Mouse (Mus musculus) hindbrain, postnatal 0 days (tissue): ENCODE data around the gene Mmp28. TPM values are rescaled to one million over a fixed set of nuclear protein-coding genes. Genes with fewer than 3 reads are reported as not detected.

Experiments used
- ATAC-seq: fragments of 200-750 bp; cut with Nextera tagmentation; 2 replicates; pipeline ENCODE4 v1.8.0; 2017; ENCODE audit warnings: mild to moderate bottlenecking, moderate TSS enrichment, moderate library complexity
- DNase-seq: peaks from one replicate; pipeline ENCODE4 v3.0.0-alpha.2; 2015; ENCODE audit warnings: low spot score
- H3K27ac ChIP-seq: fragments of 300-500 bp; sonication (generic); 2 replicates; pipeline ENCODE4 v1.5.1; 2014; ENCODE audit warnings: mild to moderate bottlenecking
- H3K27me3 ChIP-seq: fragments of 300-500 bp; sonication (generic); 2 replicates; pipeline ENCODE4 v1.6.1; 2014; ENCODE audit warnings: low read length, mixed read lengths; ENCODE audit not compliant: insufficient read depth
- H3K36me3 ChIP-seq: fragments of 300-500 bp; sonication (generic); 2 replicates; pipeline ENCODE4 v1.6.1; 2014; ENCODE audit warnings: low read length, mixed read lengths; ENCODE audit not compliant: insufficient read depth
- H3K4me1 ChIP-seq: fragments of 300-500 bp; sonication (generic); 2 replicates; pipeline ENCODE4 v1.6.1; 2014; ENCODE audit warnings: antibody characterized with exemption, low read length, mixed read lengths; ENCODE audit not compliant: insufficient read depth
- H3K4me2 ChIP-seq: fragments of 300-500 bp; sonication (generic); 2 replicates; pipeline ENCODE4 v1.6.1; 2014; ENCODE audit warnings: low read depth, mild to moderate bottlenecking, low read length, moderate library complexity, mixed read lengths
- H3K4me3 ChIP-seq: fragments of 300-500 bp; sonication (generic); 2 replicates; pipeline ENCODE4 v1.5.1; 2014; ENCODE audit warnings: low read length
- H3K9ac ChIP-seq: fragments of 300-500 bp; sonication (generic); replicated peaks from 2 replicates; pipeline ENCODE4 v1.6.1; 2014; ENCODE audit warnings: mild to moderate bottlenecking, low read length, moderate library complexity, mixed read lengths
- H3K9me3 ChIP-seq: fragments of 300-500 bp; sonication (generic); 2 replicates; pipeline ENCODE4 v1.6.1; 2016; ENCODE audit warnings: low read length, mixed read lengths
- CTCF ChIP-seq: IDR thresholded peaks from 2 replicates; pipeline ENCODE4 v1.5.1; 2016; ENCODE audit warnings: antibody characterized with exemption, control low read depth, low read depth
- WGBS: fragments of 180-500 bp; shearing (Covaris S2); extraction: QIAGEN DNeasy Blood & Tissue Kit; methylation state at CpG from one replicate; pipeline ENCODE4 v1.1.7; 2014; 5-methylcytosine and 5-hydroxymethylcytosine counted together
- polyA plus RNA-seq: library from polyadenylated mRNA; unstranded; fragments of >200 nt; fragmentation: Nextera tagmentation; extraction: Ambion mirVana; gene quantifications from 2 replicates; pipeline ENCODE4 v1.2.1, GENCODE M21; 2015
- total RNA-seq: library from RNA; depleted of rRNA; stranded (reverse); fragments of >200 nt; gene quantifications from 2 replicates; pipeline ENCODE4 v1.2.3, GENCODE M21; 2014

Gene Mmp28
- total and polyA plus RNA-seq, 2 experiments from 2014 or later: 2.6 to 9.1 TPM

DNA sequence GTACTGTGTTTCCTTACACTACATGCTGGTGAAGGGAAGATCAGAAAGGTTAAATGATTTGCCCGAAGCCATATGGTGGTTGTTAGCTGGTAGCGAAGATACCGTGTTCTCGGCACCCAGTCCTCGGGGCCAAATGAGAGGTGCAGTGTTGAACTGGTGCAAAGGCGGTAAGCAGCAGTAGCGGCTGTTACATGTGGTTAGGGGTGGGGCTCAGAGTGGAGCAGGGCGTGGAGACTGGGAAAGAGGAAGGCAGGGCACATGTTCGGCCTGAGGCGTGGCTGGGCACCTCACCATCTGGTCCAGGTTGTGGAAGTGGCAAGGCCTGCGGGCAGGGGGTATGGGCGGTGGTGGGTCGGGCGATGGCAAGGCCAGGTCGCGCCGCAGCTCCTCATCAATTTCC, 35.9 kb downstream of the Mmp28 start:
- H3K4me2 ChIP-seq: peak overlapping the region; percentile 37
- 47% methylated on average over 17 of the region's 17 CpGs for WGBS
- no peaks in the 10 kb centered on the region for H3K4me1 ChIP-seq
- DNase-seq (no peak), ATAC-seq (no peak)
- no peak for TF ChIP-seq CTCF
- H3K36me3 ChIP-seq: no peaks in the 10 kb centered on the region
- H3K27me3 ChIP-seq: no peaks in the 10 kb centered on the region
- H3K9ac ChIP-seq: no peak overlapping the region
- H3K4me3 ChIP-seq: 0 out of 2 replicates have a peak overlapping the region, but pooled peaks have one; percentile 7
- no peaks in the 10 kb centered on the region for H3K9me3 ChIP-seq
- no peak overlapping the region for H3K27ac ChIP-seq

GRCm38 (mm10) chr11:83424681-83425080, 38.2 kb downstream of the Mmp28 start:
- Histone ChIP-seq H3K27me3 (no peaks in the 10 kb centered on the region; the same call in 1 of the 2 replicates), H3K36me3 (no peaks in the 10 kb centered on the region), H3K4me1 (no peaks in the 10 kb centered on the region), H3K9ac (no peak overlapping the region), H3K27ac (no peak overlapping the region), H3K9me3 (no peaks in the 10 kb centered on the region), H3K4me2 (no peak overlapping the region), H3K4me3 (no peak overlapping the region)
- peak; percentile 96 for TF ChIP-seq CTCF
- DNase-seq (peak; percentile 88), ATAC-seq (peak; percentile 73; the same call in 1 of the 2 replicates)
- 10% methylated on average over 8 of the region's 8 CpGs for WGBS

- Histone ChIP-seq H3K9me3 (no peaks in the 10 kb centered on the region), H3K9ac (no peak overlapping the region), H3K27me3 (no peaks in the 10 kb centered on the region; the same call in 1 of the 2 replicates), H3K4me1 (no peaks in the 10 kb centered on the region; the same call in 1 of the 2 replicates), H3K27ac (no peak overlapping the region), H3K4me2 (no peak overlapping the region), H3K4me3 (no peak overlapping the region), H3K36me3 (no peaks in the 10 kb centered on the region)
- DNase-seq (peak; percentile 51), ATAC-seq (no peak)
- 16% methylated on average over 9 of the region's 9 CpGs for WGBS
- TF ChIP-seq CTCF: no peak
Observed at GRCm38 (mm10) chr11:83421305-83421704, 41.6 kb downstream of the Mmp28 start.

GRCm38 (mm10) chr11:83420338-83420737, 42.5 kb downstream of the Mmp28 start:
- DNase-seq (peak; percentile 28), ATAC-seq (0 out of 2 replicates have a peak, but pooled peaks have one; percentile 2)
- no peak overlapping the region for H3K4me2 ChIP-seq

GRCm38 (mm10) chr11:83418566-83418965, 44.3 kb downstream of the Mmp28 start:
- 6% methylated on average over 38 of the region's 38 CpGs for WGBS
- H3K9ac ChIP-seq: peak overlapping the region; percentile 6; the same call in 1 of the 2 replicates

More at GRCm38 (mm10) chr11:83420338-83420737, 42.5 kb downstream of the Mmp28 start:
- H3K27me3 ChIP-seq: no peaks in the 10 kb centered on the region; the same call in 1 of the 2 replicates
- no peaks in the 10 kb centered on the region for H3K9me3 ChIP-seq
- no peaks in the 10 kb centered on the region for H3K36me3 ChIP-seq
- TF ChIP-seq CTCF: peak; percentile 52
- no peak overlapping the region for H3K4me3 ChIP-seq
- no peaks in the 10 kb centered on the region; the same call in 1 of the 2 replicates for H3K4me1 ChIP-seq
- no peak overlapping the region for H3K9ac ChIP-seq
- 34% methylated on average over 4 of the region's 4 CpGs for WGBS
- no peak overlapping the region for H3K27ac ChIP-seq

GRCm38 (mm10) chr11:83417708-83418107, 45.2 kb downstream of the Mmp28 start:
- no peak for TF ChIP-seq CTCF
- DNase-seq (no peak), ATAC-seq (no peak)
- Histone ChIP-seq H3K27ac (no peak overlapping the region), H3K4me3 (no peak overlapping the region), H3K4me1 (no peaks in the 10 kb centered on the region; the same call in 1 of the 2 replicates), H3K36me3 (no peaks in the 10 kb centered on the region), H3K4me2 (no peak overlapping the region), H3K9ac (no peak overlapping the region), H3K27me3 (no peaks in the 10 kb centered on the region; the same call in 1 of the 2 replicates), H3K9me3 (no peaks in the 10 kb centered on the region)
- WGBS: 77% methylated on average over 7 of the region's 7 CpGs

More at GRCm38 (mm10) chr11:83418566-83418965, 44.3 kb downstream of the Mmp28 start:
- DNase-seq (peak; percentile 77), ATAC-seq (peak; percentile 73)
- H3K4me2 ChIP-seq: peak overlapping the region; percentile 40
- H3K27me3 ChIP-seq: no peaks in the 10 kb centered on the region; the same call in 1 of the 2 replicates
- H3K4me3 ChIP-seq: peak overlapping the region; percentile 4
- H3K36me3 ChIP-seq: no peaks in the 10 kb centered on the region
- H3K4me1 ChIP-seq: no peaks in the 10 kb centered on the region; the same call in 1 of the 2 replicates
- H3K27ac ChIP-seq: no peak overlapping the region
- TF ChIP-seq CTCF: peak; percentile 51
- H3K9me3 ChIP-seq: no peaks in the 10 kb centered on the region

- DNase-seq: peak; percentile 44
- H3K27ac ChIP-seq: no peak overlapping the region
- no peak overlapping the region for H3K4me2 ChIP-seq
- no peaks in the 10 kb centered on the region for H3K36me3 ChIP-seq
- 19% methylated on average over 5 of the region's 5 CpGs for WGBS
- no peaks in the 10 kb centered on the region; the same call in 1 of the 2 replicates for H3K4me1 ChIP-seq
- H3K9me3 ChIP-seq: no peaks in the 10 kb centered on the region
- H3K27me3 ChIP-seq: no peaks in the 10 kb centered on the region; the same call in 1 of the 2 replicates
- no peak overlapping the region for H3K9ac ChIP-seq
- no peak overlapping the region for H3K4me3 ChIP-seq
- no peak for ATAC-seq
- no peak for TF ChIP-seq CTCF
Observed at GRCm38 (mm10) chr11:83417080-83417479, 45.8 kb downstream of the Mmp28 start.
